Mouse (Mus musculus): ENCODE measurements around the gene Cog8.

Gene Cog8

GRCm38 (mm10) chr8:107056076-107056972 lies at the start of gene Cog8, which contains the start of gene Nip7:
Cog8 (minus strand) TSS chr8:107056689.
Nip7 (plus strand) TSS chr8:107056877.
- peak; percentile 98 for DNase-seq (ENCODE audit: low read depth, low spot score)

- DNase-seq (ENCODE audit: low read depth, low spot score): no peak
Observed at GRCm38 (mm10) chr8:107104547-107104946, 48.1 kb upstream of the Cog8 start.

- DNase-seq (ENCODE audit: low read depth, low spot score): no peak
Observed at GRCm38 (mm10) chr8:107100635-107101034, 44.1 kb upstream of the Cog8 start.

- peak; percentile 93 for DNase-seq (ENCODE audit: low read depth, low spot score)
Observed at GRCm38 (mm10) chr8:107096366-107097036, 40.0 kb upstream of the Cog8 start, which contains the start of gene Terf2. Terf2 (minus strand) TSS chr8:107096547.

- no peak for DNase-seq (ENCODE audit: low read depth, low spot score)
Observed at GRCm38 (mm10) chr8:107095717-107096365, 39.4 kb upstream of the Cog8 start.

- no peak for DNase-seq (ENCODE audit: low read depth, low spot score)
Observed at GRCm38 (mm10) chr8:107090531-107090930, 34.0 kb upstream of the Cog8 start.

GRCm38 (mm10) chr8:107088526-107089063 lies 32.1 kb upstream of the Cog8 start:
- no peak for DNase-seq (ENCODE audit: low read depth, low spot score)

GRCm38 (mm10) chr8:107086018-107086417 lies 29.5 kb upstream of the Cog8 start:
- no peak for DNase-seq (ENCODE audit: low read depth, low spot score)

GRCm38 (mm10) chr8:107085358-107085757 lies 28.9 kb upstream of the Cog8 start:
- peak; percentile 69 for DNase-seq (ENCODE audit: low read depth, low spot score)

GRCm38 (mm10) chr8:107076239-107076888 lies 19.9 kb upstream of the Cog8 start:
- DNase-seq (ENCODE audit: low read depth, low spot score): no peak

GRCm38 (mm10) chr8:107074128-107074527 lies 17.6 kb upstream of the Cog8 start:
- no peak for DNase-seq (ENCODE audit: low read depth, low spot score)

GRCm38 (mm10) chr8:107073706-107074105 lies 17.2 kb upstream of the Cog8 start:
- no peak for DNase-seq (ENCODE audit: low read depth, low spot score)

- DNase-seq (ENCODE audit: low read depth, low spot score): peak; percentile 64
Observed at GRCm38 (mm10) chr8:107065511-107066496, 9.3 kb upstream of the Cog8 start, which contains the start of gene Tmed6. Tmed6 (minus strand) TSS chr8:107065644.

GRCm38 (mm10) chr8:107062613-107063012 lies 6.1 kb upstream of the Cog8 start:
- no peak for DNase-seq (ENCODE audit: low read depth, low spot score)

- DNase-seq (ENCODE audit: low read depth, low spot score): no peak
Observed at GRCm38 (mm10) chr8:107056973-107057369, 482 bp upstream of the Cog8 start.

- DNase-seq (ENCODE audit: low read depth, low spot score): no peak
Observed at GRCm38 (mm10) chr8:107052046-107052445, 4.4 kb downstream of the Cog8 start.

- DNase-seq (ENCODE audit: low read depth, low spot score): no peak
Observed at GRCm38 (mm10) chr8:107049480-107049879, 7.0 kb downstream of the Cog8 start.

- peak; percentile 79 for DNase-seq (ENCODE audit: low read depth, low spot score)
Observed at GRCm38 (mm10) chr8:107048061-107048941, 8.2 kb downstream of the Cog8 start, which contains the start of gene Pdf. Pdf (minus strand) TSS chr8:107048614.

- DNase-seq (ENCODE audit: low read depth, low spot score): no peak
Observed at GRCm38 (mm10) chr8:107046976-107047375, 9.5 kb downstream of the Cog8 start.

Measured in WW6 (cell line).